Mouse (Mus musculus) telencephalon, adult 2 months (tissue): ENCODE data around the gene Chst15.

Experiments
- DNase-seq: peaks from one replicate; pipeline ENCODE4 v3.0.0-alpha.2; 2011; ENCODE audit warnings: low read depth, low spot score

Gene Chst15

DNA sequence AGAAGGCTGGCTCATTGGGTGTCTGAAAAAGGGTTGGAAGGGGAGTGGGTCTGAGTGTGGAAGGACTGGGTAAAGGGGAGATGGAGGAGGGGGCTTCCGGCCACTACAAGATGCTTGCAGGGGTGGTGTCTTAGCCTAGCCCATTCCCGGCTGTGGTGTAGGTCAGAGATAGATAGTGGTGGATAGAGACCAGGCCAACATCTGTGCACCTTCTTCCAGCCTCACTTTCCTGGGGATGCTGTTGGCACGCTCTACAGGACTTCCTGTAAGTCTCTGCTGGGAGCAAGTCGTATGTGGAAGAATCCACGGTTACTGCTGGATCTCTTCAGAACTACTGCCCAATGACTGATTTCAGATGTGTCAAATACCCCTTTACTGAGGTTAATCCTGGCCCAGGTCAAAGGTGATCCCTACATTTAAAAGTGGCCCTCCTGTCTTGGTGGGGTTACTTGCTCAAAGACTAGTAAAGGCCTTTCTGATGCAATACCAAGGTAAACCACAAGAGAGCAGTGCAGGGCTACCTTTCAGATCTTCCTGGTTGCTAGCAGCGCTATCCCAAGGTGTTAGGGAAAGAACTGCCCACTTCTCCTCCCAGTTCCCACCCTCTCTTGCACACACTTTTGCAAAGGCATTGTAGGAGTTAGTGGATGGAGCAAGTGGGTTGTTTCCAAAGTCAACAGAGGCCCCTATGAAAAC, 90.5 kb downstream of the Chst15 start:
- DNase-seq = peak; percentile 59

DNA sequence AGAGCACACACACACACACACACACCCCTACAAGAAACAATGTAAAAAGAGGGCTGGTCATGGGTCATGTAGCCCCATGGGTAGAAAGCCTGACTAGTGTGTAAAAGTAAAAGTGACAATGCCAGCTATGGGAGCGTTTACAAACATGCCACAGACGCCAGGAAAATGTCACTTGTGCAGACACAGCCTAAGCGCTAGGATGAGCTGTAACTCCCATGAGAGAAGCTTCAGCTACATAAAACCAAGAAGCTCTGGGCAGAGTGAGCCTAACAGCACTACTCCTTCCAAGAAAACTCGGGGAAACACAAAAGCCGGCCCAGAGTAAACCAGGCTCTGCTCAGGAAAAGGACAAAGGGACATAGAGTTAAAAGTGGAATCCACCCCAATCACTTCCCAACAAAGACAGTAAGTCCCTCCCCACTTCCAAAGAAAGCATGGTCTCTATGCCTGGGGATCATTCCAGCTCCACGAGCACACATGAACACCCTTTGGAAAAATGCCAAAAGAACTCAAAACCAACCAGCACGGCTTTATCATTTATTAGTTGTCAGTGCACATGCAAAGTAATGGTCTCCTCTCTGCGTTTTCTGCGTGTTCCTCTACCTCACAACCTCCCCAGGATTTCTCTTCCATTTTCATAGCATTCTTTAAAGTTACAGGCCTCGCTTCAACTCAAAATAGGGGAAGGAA, 93.4 kb downstream of the Chst15 start:
- no peak for DNase-seq

DNA sequence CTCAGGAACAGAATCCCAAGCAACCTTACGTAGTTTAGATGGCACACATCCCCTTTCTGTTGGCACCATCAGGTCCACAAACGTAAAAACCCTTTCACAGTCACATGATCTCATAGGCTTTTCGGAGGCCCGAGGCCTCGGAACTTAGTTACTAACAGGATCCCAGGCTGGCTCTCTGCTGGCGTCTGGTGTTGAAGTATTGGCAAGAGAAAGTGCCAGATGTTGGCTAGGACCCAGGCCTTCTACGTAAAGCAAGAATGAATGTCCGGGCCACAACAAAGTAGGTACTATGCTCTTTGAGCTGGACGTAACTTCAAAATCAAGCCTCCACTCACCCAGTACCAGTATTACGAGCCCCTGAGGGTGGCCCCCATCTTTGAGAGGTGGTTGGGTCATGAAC, 103.0 kb downstream of the Chst15 start:
- no peak for DNase-seq

DNA sequence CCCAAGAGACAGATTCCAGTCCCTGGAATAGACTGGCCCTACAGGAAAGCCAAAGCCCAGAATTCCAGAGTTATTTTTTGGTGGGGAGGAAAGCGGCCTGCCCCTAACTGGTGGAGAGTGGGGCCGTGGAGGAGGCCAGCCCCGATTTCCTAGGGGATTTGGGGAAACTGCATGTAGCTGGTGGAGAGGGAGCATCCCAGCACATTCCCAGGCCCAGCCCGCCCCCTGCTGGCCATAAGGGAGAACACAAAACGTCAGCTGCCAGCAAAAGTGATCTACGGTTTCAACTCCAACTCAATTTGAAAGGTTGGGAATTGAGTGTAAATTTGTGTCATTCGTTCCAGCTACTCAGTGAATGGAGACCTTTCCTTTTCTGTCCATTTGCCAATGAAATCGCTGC, 103.6 kb downstream of the Chst15 start:
- no peak for DNase-seq

GRCm38 (mm10) chr7:132211920-132212701, 104.9 kb downstream of the Chst15 start:
- DNase-seq = no peak

DNA sequence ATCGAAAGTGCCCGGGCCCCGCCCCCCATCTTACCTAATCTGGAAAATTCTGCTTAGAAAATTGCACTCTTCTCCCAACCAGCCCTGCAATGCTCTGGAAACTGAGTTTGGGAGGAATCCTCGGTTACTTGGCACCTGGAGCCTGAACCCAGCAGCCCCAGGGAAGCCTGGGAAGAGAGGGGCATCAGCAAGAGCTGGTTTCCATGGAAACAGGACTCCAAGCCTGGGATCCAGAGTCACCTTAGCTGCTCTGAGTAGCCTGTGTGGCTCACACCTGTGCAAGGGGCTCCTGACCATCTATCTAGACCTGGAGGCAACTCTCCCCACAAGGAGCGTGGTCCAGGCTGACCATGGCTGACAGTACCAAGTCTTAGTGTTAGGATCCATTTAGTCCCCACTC, 106.4 kb downstream of the Chst15 start:
- no peak for DNase-seq

DNA sequence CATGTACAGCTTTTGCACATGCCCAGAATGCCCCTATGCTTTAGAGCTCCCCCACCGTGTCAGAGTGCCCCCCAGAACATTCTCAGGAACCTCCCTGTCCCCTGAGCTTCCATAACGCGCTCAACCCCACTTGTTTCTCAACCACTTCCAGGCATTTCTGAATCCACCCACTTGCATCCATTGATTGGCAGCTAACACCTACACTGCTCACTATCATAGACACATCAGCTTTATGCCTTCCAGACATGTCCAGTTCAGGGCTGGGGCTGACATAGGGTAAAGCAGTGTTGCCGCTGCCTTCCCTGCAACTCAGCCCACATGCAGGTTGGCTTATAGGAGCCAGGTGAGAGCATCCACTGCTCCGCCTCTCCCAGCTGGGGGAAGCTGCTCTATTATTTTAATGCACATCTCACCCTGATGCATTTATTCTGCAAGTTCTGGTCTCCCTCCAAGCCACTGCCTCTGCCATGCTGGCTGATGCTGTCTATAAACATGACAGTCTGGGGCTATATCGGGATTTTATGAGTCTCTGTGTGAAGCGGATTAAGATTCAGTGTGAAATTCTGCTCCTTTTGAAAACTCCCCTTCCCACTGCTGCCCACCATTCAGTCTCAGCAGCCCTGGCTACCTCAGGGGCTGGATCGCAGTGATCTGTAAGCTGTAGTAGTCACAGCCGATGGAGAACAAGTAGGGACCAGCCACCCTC, 107.9 kb downstream of the Chst15 start:
- peak; percentile 87 for DNase-seq

- DNase-seq = no peak
Observed at GRCm38 (mm10) chr7:132204073-132204612, 112.9 kb downstream of the Chst15 start.

DNA sequence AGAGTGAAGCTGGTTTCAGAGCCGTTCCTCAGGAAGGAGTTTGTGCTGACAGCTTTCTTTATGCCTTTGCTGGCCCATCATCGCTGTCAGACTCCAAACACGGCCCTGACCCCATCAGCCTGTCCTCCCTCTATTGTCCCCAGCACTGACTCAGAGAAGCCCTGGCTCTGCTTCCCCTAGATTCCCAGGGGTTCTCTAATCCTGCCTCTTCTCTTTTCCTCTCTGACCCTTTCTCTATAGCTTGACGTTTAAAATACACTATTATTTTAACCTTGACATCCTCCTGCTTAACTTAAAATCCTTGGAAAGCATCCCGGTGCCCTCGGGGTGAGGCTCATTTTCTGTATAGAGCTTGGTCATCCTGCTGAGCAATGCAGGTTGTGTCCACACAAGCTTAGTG, 117.3 kb downstream of the Chst15 start:
- DNase-seq = no peak

- DNase-seq = no peak
Observed at GRCm38 (mm10) chr7:132198806-132199205, 118.2 kb downstream of the Chst15 start.

GRCm38 (mm10) chr7:132197817-132198475, 119.1 kb downstream of the Chst15 start:
- DNase-seq = no peak

DNA sequence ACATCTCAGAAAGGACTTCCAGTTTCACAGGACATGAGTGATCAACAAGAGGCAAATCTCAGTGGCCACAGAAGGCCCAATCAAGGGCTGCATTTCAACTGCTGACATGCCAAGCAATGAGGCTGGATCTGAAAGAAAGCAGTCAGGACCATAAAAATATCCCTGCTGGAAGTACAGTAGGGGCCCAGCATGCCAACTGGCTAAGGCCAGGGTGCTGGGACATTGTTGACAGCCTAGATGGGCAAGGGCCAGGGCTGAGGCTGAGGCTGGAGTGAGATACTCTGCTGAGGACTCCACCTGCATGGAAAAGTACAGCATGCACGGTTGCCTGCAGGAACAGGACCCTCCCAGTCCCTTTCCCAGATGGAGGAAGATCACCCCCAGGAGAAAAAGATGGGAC, 120.4 kb downstream of the Chst15 start:
- DNase-seq = no peak

- no peak for DNase-seq
Observed at GRCm38 (mm10) chr7:132193606-132194005, 123.4 kb downstream of the Chst15 start.

DNA sequence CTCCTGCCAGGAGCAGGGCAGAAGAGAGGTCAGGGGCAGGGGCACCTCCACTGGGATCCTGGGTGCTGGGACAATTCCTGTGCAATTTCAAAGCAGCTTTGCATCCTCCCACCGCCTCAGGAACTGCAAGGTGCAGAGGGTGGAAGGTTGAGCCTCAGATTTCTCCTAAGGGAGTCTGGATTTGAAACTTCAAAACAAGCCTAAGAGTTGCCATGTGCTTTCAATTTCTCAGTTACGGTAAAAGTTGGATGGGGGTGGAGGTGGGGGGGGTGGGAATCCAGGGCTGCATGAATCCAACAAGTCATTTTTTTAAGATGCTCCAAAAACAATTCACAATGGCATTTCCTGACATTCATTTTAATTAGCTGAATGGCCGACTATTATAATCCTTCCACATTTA, 129.6 kb downstream of the Chst15 start:
- DNase-seq = no peak
